In the genomic region with DNA sequence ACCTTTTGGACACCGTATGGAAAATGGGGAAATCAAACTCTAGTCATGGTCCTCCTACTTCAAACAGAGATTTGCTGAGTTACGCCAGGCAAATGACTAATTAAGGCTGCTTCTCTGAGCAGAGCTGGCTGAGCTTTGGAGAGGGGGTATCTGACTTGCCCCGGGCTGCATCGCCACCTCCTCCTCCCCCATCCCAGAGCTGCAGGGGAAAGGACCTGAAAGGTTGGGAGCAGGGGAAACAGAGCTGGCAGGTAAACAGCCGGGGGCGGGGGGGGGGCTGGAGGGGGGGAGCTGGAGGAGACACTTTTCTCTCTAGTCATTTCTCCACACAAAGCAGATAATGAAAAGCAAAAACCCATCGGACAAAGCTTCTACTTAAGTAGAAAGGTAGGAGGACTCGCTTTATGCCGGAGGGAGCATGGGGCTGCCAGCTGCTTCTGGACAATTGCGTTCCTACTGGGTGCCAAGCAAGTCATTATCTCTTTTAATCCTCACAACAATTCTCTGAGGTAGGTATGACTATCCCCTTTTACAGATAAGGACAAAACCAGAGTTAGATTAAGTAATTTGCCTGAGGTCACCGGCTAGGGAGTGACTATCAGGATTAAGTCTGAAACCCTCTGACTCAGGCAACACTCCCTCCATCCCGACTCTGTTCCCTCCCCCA, we compare ENCODE assay signal across 10 mouse cellular contexts. TPM values are rescaled to one million over a fixed set of nuclear protein-coding genes. Genes with fewer than 3 reads are reported as not detected.
A peak's percentile ranks its signal among the peaks of the same experiment; 100 is the strongest.
DNase-seq lines count a peak whose midpoint lies in the region; ATAC-seq and TF ChIP-seq lines count a peak whose summit lies in the region.
"Had no signal": no experiment of that assay in that cellular context is flagged by ENCODE, and none has a peak within 500 bp of the region (broad histone marks: within the 10 kb centered on the region; RNA-seq: fewer than 3 reads in every experiment).

No protein-coding gene starts in this region.

- DNase-seq in layer of hippocampus, adult 2 months (ENCODE audit: low spot score in 2 of 2): no peak
- DNase-seq in layer of hippocampus, postnatal 25 days (ENCODE audit: extremely low spot score in 1 of 2, low spot score in 1 of 2): no peak
- DNase-seq in limb, embryonic 11.5 days (ENCODE audit: low spot score): peak; percentile 39
- peak; percentile 27 for DNase-seq in retina, embryonic 14.5 days (ENCODE audit: low spot score)
- DNase-seq in testis, postnatal 10 days (ENCODE audit: low spot score): no peak
- no peak for DNase-seq in layer of hippocampus, postnatal 10 days (ENCODE audit: low spot score in 2 of 2)
- DNase-seq in right cerebral cortex, adult 18-20 months: no peak
- DNase-seq: adrenal gland, postnatal 36 days had no signal

- peaks cover 31% of the 10 kb centered on the region for H3K27me3 ChIP-seq in forebrain, embryonic 12.5 days
- peaks cover 18% of the 10 kb centered on the region for H3K27me3 ChIP-seq in limb, embryonic 11.5 days (ENCODE audit: control insufficient read depth, insufficient read depth, low read length)

- no peaks in the 10 kb centered on the region for H3K36me3 ChIP-seq in forebrain, embryonic 12.5 days (replicated peaks)
- H3K36me3 ChIP-seq in limb, embryonic 11.5 days (ENCODE audit: control insufficient read depth, insufficient read depth, low read length): no peaks in the 10 kb centered on the region
- H3K36me3 ChIP-seq: G1E had no signal

- TF ChIP-seq CTCF in layer of hippocampus, adult 2 months (conservative IDR thresholded peaks at IDR 0.05): no peak

- under 1% methylated on average over 12 of the region's 12 CpGs for WGBS in forebrain, embryonic 12.5 days
- WGBS in limb, embryonic 11.5 days: 2% methylated on average over 12 of the region's 12 CpGs

- 0 out of 2 replicates have a peak, but pooled peaks have one; percentile 41 for ATAC-seq in forebrain, embryonic 12.5 days (ENCODE audit: low FRiP score)
- ATAC-seq in limb, embryonic 11.5 days (ENCODE audit: insufficient number of reproducible peaks, low FRiP score, low TSS enrichment, low read depth): no peak

- no peak overlapping the region for H3K9ac ChIP-seq in forebrain, embryonic 12.5 days
- no peak overlapping the region for H3K9ac ChIP-seq in limb, embryonic 11.5 days (ENCODE audit: low read length)

- no peak overlapping the region for H3K27ac ChIP-seq in layer of hippocampus, adult 2 months
- no peak overlapping the region for H3K27ac ChIP-seq in forebrain, embryonic 12.5 days
- no peak overlapping the region for H3K27ac ChIP-seq in limb, embryonic 11.5 days (replicated peaks; ENCODE audit: low read depth, low read length)

- H3K4me1 ChIP-seq in forebrain, embryonic 12.5 days: peaks cover 12% of the 10 kb centered on the region
- peaks cover 8% of the 10 kb centered on the region; the same call in 1 of the 2 replicates for H3K4me1 ChIP-seq in limb, embryonic 11.5 days (ENCODE audit: control insufficient read depth, insufficient read depth, low read length)

- peak overlapping the region; percentile 39 for H3K4me3 ChIP-seq in layer of hippocampus, adult 2 months
- peak overlapping the region; percentile 31 for H3K4me3 ChIP-seq in forebrain, embryonic 12.5 days (replicated peaks)
- peak overlapping the region; percentile 15; the same call in 1 of the 2 replicates for H3K4me3 ChIP-seq in limb, embryonic 11.5 days (ENCODE audit: low read depth, low read length)

- H3K4me2 ChIP-seq in forebrain, embryonic 12.5 days: peak overlapping the region; percentile 52
- H3K4me2 ChIP-seq in limb, embryonic 11.5 days (ENCODE audit: low read depth, severe bottlenecking): peak overlapping the region; percentile 40

- H3K9me3 ChIP-seq in forebrain, embryonic 12.5 days: no peaks in the 10 kb centered on the region
- H3K9me3 ChIP-seq in limb, embryonic 11.5 days (ENCODE audit: control insufficient read depth, low read length): no peaks in the 10 kb centered on the region

RNA-seq across cellular contexts. Expression of a gene that starts 35.9 kb away (rescaled TPM):
- total RNA-seq in layer of hippocampus, adult 2 months (2021): under 1 TPM in 1 of 2 experiments, not detected in 1; 0.64 TPM
- total RNA-seq in layer of hippocampus, postnatal 25 days (2021): under 1 TPM in 1 of 2 experiments, not detected in 1; 0.54 TPM
- 0.46 TPM in 1 of 2 replicates, not detected in the other for polyA plus RNA-seq in forebrain, embryonic 12.5 days (2016; fragmentation: Nextera tagmentation; extraction: Ambion mirVana)
- 0.35 and 0.68 TPM in 2 replicates for polyA plus RNA-seq in limb, embryonic 11.5 days (2014; fragmentation: Nextera tagmentation; extraction: Ambion mirVana)
- total RNA-seq in layer of hippocampus, postnatal 10 days (2021): 1 to 10 TPM in 1 of 2 experiments, not detected in 1; 2.2 TPM
- total RNA-seq: adrenal gland, postnatal 36 days; G1E had no signal
- polyA plus RNA-seq: G1E had no signal

RNA-seq across cellular contexts. Expression of a gene that starts 39.2 kb away (rescaled TPM):
- 1 to 10 TPM; 4.3 to 5.1 TPM for total RNA-seq in layer of hippocampus, adult 2 months (2021)
- total RNA-seq in layer of hippocampus, postnatal 25 days (2021): 1 to 10 TPM; 3.7 to 4.7 TPM
- polyA plus RNA-seq in forebrain, embryonic 12.5 days (2016; fragmentation: Nextera tagmentation; extraction: Ambion mirVana): 0.36 and 0.56 TPM in 2 replicates
- polyA plus RNA-seq in limb, embryonic 11.5 days (2014; fragmentation: Nextera tagmentation; extraction: Ambion mirVana): 1.1 and 1.2 TPM in 2 replicates
- total RNA-seq in layer of hippocampus, postnatal 10 days (2021): 1 to 10 TPM; 2.8 to 3.8 TPM
- total RNA-seq: adrenal gland, postnatal 36 days; G1E had no signal
- polyA plus RNA-seq: G1E had no signal

Comparison
In these comparisons a context has a peak if more than half of its experiments do, and no peak if none do; other contexts are left out.
1. DNase-seq: peak in limb, embryonic 11.5 days (single experiment) and retina, embryonic 14.5 days (single experiment); none in layer of hippocampus, adult 2 months (0 of 2), layer of hippocampus, postnatal 25 days (0 of 2), testis, postnatal 10 days (single experiment), layer of hippocampus, postnatal 10 days (0 of 2) and right cerebral cortex, adult 18-20 months (single experiment).
2. Peak in every context shown above with its lines, with median percentiles within 50 percentile points of each other: H3K4me3 ChIP-seq.